Mouse (Mus musculus) myocyte (in vitro differentiated cells): Measurements from ENCODE around the gene Primpol. TPM values are rescaled to one million over a fixed set of nuclear protein-coding genes. Genes with fewer than 3 reads are reported as not detected.

Experiments used
- H3K27me3 ChIP-seq: one replicate; pipeline ENCODE4 v1.6.1; 2011; ENCODE audit not compliant: control insufficient read depth, insufficient read depth, insufficient read length
- H3K36me3 ChIP-seq: one replicate; pipeline ENCODE4 v1.6.1; 2011; ENCODE audit not compliant: control insufficient read depth, insufficient read depth
- H3K4me2 ChIP-seq: one replicate; pipeline ENCODE4 v1.6.1; 2011; ENCODE audit warnings: low read depth, control low read depth
- H3K4me3 ChIP-seq: one replicate; pipeline ENCODE4 v1.5.1; 2011; ENCODE audit warnings: mild to moderate bottlenecking, control low read depth, moderate library complexity
- H3K79me2 ChIP-seq: one replicate; pipeline ENCODE4 v1.6.1; 2011; ENCODE audit not compliant: control insufficient read depth, insufficient read depth
- H3ac ChIP-seq: one replicate; pipeline ENCODE4 v1.6.1; 2011; ENCODE audit not compliant: control insufficient read depth, insufficient read length
- CEBPB ChIP-seq: IDR thresholded peaks from 2 replicates; pipeline ENCODE4 v1.6.1; 2011; ENCODE audit warnings: mild to moderate bottlenecking, moderate library complexity; ENCODE audit not compliant: poor library complexity, insufficient read depth, severe bottlenecking
- E2F4 ChIP-seq: IDR thresholded peaks from one replicate; pipeline ENCODE4 v1.6.1; 2011; ENCODE audit warnings: mild to moderate bottlenecking, control low read depth, moderate library complexity; ENCODE audit not compliant: insufficient read depth
- MAX ChIP-seq: IDR thresholded peaks from one replicate; pipeline ENCODE4 v1.6.1; 2011; ENCODE audit warnings: low read depth, mild to moderate bottlenecking, control low read depth
- MYOD1 ChIP-seq, 3 experiments: IDR thresholded peaks; one replicate each; pipeline ENCODE4 v1.6.1; 2011; ENCODE audit warnings: control low read depth in 2 of 3, low read depth in 2 of 3, mild to moderate bottlenecking in 2 of 3, moderate library complexity in 1 of 3; ENCODE audit not compliant: insufficient read length in 2 of 3, control insufficient read depth in 1 of 3
- MYOG ChIP-seq, 3 experiments: IDR thresholded peaks; one replicate each; pipeline ENCODE4 v1.6.1; 2011; ENCODE audit warnings: control low read depth in 2 of 3, low read depth in 2 of 3, mild to moderate bottlenecking in 2 of 3; ENCODE audit not compliant: insufficient read length in 2 of 3, control insufficient read depth in 1 of 3, insufficient read depth in 1 of 3
- POLR2A ChIP-seq: IDR thresholded peaks from one replicate; pipeline ENCODE4 v1.6.1; 2011; ENCODE audit warnings: low read depth, mild to moderate bottlenecking, control low read depth, moderate library complexity; ENCODE audit not compliant: insufficient read length
- POLR2AphosphoS2 ChIP-seq: IDR thresholded peaks from one replicate; pipeline ENCODE4 v1.6.1; 2011; ENCODE audit warnings: low read depth, control low read depth; ENCODE audit not compliant: insufficient read length
- REST ChIP-seq: IDR thresholded peaks from one replicate; pipeline ENCODE4 v1.6.1; 2011; ENCODE audit warnings: mild to moderate bottlenecking, control low read depth, moderate library complexity; ENCODE audit not compliant: insufficient read depth, insufficient read length
- SRF ChIP-seq: IDR thresholded peaks from one replicate; pipeline ENCODE4 v1.6.1; 2011; ENCODE audit warnings: low read depth; ENCODE audit not compliant: control insufficient read depth, insufficient read length
- TCF12 ChIP-seq: IDR thresholded peaks from one replicate; pipeline ENCODE4 v1.6.1; 2011; ENCODE audit warnings: mild to moderate bottlenecking, control low read depth; ENCODE audit not compliant: poor library complexity, insufficient read depth, severe bottlenecking
- TCF3 ChIP-seq: IDR thresholded peaks from one replicate; pipeline ENCODE4 v1.6.1; 2011; ENCODE audit warnings: low read depth, control low read depth; ENCODE audit not compliant: insufficient read length
- USF1 ChIP-seq: IDR thresholded peaks from one replicate; pipeline ENCODE4 v1.6.1; 2011; ENCODE audit warnings: low read depth, mild to moderate bottlenecking, control low read depth, moderate library complexity
- polyA plus RNA-seq: library from polyadenylated mRNA; unstranded; fragments of >200 nt; fragmentation: generic; extraction: Trizol; gene quantifications from one replicate; pipeline ENCODE4 v1.2.1, GENCODE M21; 2012; ENCODE audit warnings: missing spikeins

Primpol gene
- polyA plus RNA-seq, 1 experiment, result 1.8 TPM

DNA sequence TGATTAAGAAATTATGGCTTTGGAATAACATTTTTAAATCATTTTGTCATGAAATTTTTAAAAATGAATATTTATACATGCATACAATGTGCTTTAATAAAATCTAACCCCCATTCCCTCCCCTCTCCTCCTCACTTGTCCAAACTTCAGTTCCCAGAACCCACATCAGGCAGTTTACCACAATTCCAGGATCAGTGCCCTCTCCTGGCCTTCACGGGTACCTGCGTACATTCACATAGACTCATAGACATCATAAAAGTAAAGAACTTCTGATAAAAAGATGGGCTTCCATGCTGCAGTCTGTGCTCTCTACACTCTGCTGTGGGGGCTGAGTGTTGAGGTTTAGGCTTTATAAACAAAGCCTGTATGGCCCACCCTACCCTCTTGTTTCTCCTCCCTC, 48.1 kb downstream of the Primpol start:
- TF ChIP-seq MAX, result no peak

DNA sequence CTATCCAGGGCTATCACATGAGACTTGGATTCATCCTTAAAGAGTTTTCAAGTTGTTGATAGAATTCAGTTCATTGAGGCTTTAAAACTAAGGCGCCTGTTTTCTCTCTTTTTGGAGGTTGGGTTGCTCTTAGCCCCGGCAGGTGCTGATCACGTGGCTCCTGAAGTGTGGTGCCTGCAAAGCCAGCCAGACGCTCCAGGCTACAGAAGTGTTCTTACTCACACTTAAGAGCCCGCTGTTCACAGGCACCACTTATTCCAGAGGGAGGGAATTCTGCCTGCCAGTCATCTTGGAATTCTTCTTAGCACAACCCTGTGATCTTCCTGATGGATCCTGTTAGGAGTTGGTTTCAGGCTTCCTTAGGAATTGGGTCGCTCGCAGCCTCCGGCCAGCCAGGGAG, 49.1 kb downstream of the Primpol start:
- no peaks in the 10 kb centered on the region for H3K79me2 ChIP-seq
- no peaks in the 10 kb centered on the region for H3K27me3 ChIP-seq
- no peak overlapping the region for H3K4me3 ChIP-seq
- H3ac ChIP-seq, result no peak overlapping the region
- TF ChIP-seq MYOD1 (IDR thresholded peaks at IDR 0.05; ENCODE audit: control insufficient read depth in 1 of 3, insufficient read length in 2 of 3, low read depth in 2 of 3) (no peak), USF1 (no peak), MAX (no peak), REST (no peak), E2F4 (no peak), POLR2AphosphoS2 (no peak), CEBPB (no peak), SRF (no peak), MYOG (IDR thresholded peaks at IDR 0.05; ENCODE audit: control insufficient read depth in 1 of 3, insufficient read depth in 1 of 3, insufficient read length in 2 of 3, low read depth in 2 of 3) (no peak), TCF3 (no peak), POLR2A (no peak), TCF12 (no peak)
- peaks cover 4% of the 10 kb centered on the region for H3K36me3 ChIP-seq
- no peak overlapping the region for H3K4me2 ChIP-seq

More for the DNA sequence above, 48.1 kb downstream of the Primpol start:
- Histone ChIP-seq H3K4me2 (no peak overlapping the region), H3K4me3 (no peak overlapping the region), H3ac (no peak overlapping the region), H3K36me3 (no peaks in the 10 kb centered on the region), H3K79me2 (no peaks in the 10 kb centered on the region), H3K27me3 (no peaks in the 10 kb centered on the region)

DNA sequence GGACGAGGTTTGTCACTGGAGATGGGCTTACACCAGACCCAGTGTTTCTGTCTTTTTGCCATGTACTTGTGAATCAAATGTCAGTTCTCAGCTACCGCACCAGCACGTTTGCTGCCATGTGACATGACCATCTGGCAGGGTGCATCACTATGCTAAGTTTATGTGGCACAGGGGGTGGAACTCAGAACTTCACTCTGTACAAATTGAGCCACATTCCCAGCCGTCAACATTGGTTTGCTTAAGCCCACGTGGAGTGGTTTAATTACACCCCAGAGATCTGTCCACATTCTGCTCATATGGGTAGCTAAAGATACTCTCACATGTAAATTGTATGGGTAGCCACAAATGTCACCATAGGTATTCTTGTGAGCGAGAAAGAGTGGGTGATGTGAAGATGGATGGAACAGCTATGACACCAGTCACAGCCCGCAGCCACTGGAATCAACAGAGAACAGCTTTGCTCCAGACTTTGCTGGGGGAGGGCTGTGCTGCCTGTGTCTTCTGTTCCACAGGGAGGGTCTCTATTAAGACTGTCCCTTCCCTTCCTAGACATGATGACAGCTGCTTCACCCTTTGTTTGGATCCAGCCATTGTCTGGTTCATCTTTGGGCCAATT, 50.0 kb downstream of the Primpol start:
- peaks cover 4% of the 10 kb centered on the region for H3K36me3 ChIP-seq
- no peak overlapping the region for H3ac ChIP-seq
- TF ChIP-seq USF1 (no peak), POLR2A (no peak), POLR2AphosphoS2 (no peak), REST (no peak), MYOD1 (IDR thresholded peaks at IDR 0.05; ENCODE audit: control insufficient read depth in 1 of 3, insufficient read length in 2 of 3, low read depth in 2 of 3) (no peak), CEBPB (no peak), TCF12 (no peak), MAX (no peak), TCF3 (no peak), E2F4 (no peak), SRF (no peak), MYOG (IDR thresholded peaks at IDR 0.05; ENCODE audit: control insufficient read depth in 1 of 3, insufficient read depth in 1 of 3, insufficient read length in 2 of 3, low read depth in 2 of 3) (no peak)
- H3K27me3 ChIP-seq, result no peaks in the 10 kb centered on the region
- no peak overlapping the region for H3K4me3 ChIP-seq
- no peaks in the 10 kb centered on the region for H3K79me2 ChIP-seq
- H3K4me2 ChIP-seq, result no peak overlapping the region

DNA sequence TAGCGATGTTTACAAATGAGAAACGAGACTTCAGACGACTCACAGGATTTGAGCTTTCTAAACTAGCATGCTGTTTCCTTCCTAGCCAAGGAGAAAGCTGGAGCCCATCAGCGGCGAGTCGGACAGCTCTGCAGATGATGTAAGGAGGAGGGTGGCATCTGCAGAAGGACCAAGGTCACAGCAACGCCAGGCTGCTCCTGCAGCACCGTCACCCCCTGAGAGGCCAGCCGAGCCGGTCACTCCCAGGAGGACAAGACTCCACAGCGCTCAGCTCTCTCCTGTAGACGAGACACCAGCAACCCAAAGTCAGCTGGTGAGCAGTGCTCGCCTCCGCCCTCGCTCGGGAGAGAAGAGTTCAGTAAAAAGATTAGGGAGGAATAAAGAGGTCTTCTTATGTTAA, 54.7 kb downstream of the Primpol start:
- no peak overlapping the region for H3K4me3 ChIP-seq
- H3K79me2 ChIP-seq, result no peaks in the 10 kb centered on the region
- H3ac ChIP-seq, result no peak overlapping the region
- H3K27me3 ChIP-seq, result no peaks in the 10 kb centered on the region
- TF ChIP-seq REST, result no peak
- TF ChIP-seq SRF, result no peak
- TF ChIP-seq TCF3, result no peak
- no peak for TF ChIP-seq E2F4
- no peak for TF ChIP-seq MYOD1 (IDR thresholded peaks at IDR 0.05; ENCODE audit: control insufficient read depth in 1 of 3, insufficient read length in 2 of 3, low read depth in 2 of 3)
- TF ChIP-seq USF1, result no peak
- TF ChIP-seq TCF12, result no peak
- peaks cover 10% of the 10 kb centered on the region for H3K36me3 ChIP-seq
- no peak overlapping the region for H3K4me2 ChIP-seq

DNA sequence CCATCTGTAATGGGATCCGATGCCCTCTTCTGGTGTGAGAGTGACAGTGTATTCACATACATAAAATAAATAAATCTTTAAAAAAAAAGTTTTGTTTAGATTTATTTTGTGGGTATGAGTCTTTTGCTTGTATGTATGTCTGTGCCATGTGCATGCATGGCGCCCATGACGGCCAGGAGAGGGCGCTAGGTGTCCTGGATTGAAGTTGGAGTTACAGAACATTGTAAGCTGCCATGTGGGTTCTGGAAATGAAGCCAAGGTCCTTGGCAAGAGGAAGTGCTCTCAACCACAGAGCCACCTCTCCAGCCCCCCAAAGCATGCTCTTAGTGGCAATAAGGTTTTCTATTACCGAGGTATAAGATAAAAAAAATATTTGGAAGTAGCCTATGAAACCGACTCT, 57.6 kb downstream of the Primpol start:
- Histone ChIP-seq H3K4me3 (no peak overlapping the region), H3K79me2 (no peaks in the 10 kb centered on the region), H3K27me3 (no peaks in the 10 kb centered on the region), H3ac (no peak overlapping the region), H3K36me3 (peaks cover 10% of the 10 kb centered on the region), H3K4me2 (no peak overlapping the region)
- TF ChIP-seq MYOG (IDR thresholded peaks at IDR 0.05; ENCODE audit: control insufficient read depth in 1 of 3, insufficient read depth in 1 of 3, insufficient read length in 2 of 3, low read depth in 2 of 3) (no peak), USF1 (no peak), TCF3 (no peak)
